Mouse (Mus musculus) gastrocnemius, adult 2 months (tissue): ENCODE measurements around the gene Nme4. TPM values are rescaled to one million over a fixed set of nuclear protein-coding genes. Genes with fewer than 3 reads are reported as not detected.

Experiments used
- DNase-seq: peaks from one replicate; pipeline ENCODE4 v3.0.0; 2022
- H3K27ac ChIP-seq: fragments of 200-600 bp; 2 replicates; pipeline ENCODE4 v1.8.1; 2022; ENCODE audit warnings: mild to moderate bottlenecking
- H3K4me3 ChIP-seq: fragments of 200-600 bp; 2 replicates; pipeline ENCODE4 v1.8.1; 2022; ENCODE audit warnings: mild to moderate bottlenecking, moderate library complexity
- CTCF ChIP-seq: fragments of 200-600 bp; IDR thresholded peaks from 2 replicates; pipeline ENCODE4 v1.8.1; 2022; ENCODE audit warnings: antibody characterized with exemption, mild to moderate bottlenecking, moderate library complexity
- intact Hi-C: fragments of 180-260 bp; cut with DNase I; formaldehyde crosslinking; loops from one replicate; pipeline ENCODE4 v1.15.1; 2025
- total RNA-seq, 2 experiments: library from RNA; stranded (reverse); gene quantifications; 2 replicates each; pipeline ENCODE4 v1.2.3; 2021

Nme4 gene
- total RNA-seq, 2 experiments from 2014 or later, result 1.6 to 2.5 TPM

DNA sequence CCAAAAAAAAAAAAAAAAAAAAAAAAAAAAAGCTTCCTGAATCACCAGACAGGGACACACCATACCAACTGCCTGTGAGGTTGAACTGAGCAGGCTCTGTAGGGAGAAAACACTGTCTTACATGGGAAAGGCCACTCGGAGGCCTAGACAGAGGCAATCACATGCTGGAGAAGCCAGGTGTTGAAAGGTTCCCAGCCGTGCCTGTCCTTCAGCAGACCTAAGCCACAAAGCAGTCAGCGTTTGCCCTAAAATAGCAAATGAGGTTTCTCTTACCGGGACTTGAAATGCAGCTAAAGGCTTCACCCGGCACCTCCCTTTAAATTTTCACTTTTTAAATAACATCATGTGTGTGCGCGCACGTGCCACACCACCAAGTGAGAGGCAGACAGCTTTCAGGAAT lies 47.3 kb downstream of the Nme4 start:
- intact Hi-C loops, result no loop called here
- no peak overlapping the region for H3K4me3 ChIP-seq
- peak overlapping the region; percentile 77 for H3K27ac ChIP-seq
- no peak for TF ChIP-seq CTCF
- no peak for DNase-seq

DNA sequence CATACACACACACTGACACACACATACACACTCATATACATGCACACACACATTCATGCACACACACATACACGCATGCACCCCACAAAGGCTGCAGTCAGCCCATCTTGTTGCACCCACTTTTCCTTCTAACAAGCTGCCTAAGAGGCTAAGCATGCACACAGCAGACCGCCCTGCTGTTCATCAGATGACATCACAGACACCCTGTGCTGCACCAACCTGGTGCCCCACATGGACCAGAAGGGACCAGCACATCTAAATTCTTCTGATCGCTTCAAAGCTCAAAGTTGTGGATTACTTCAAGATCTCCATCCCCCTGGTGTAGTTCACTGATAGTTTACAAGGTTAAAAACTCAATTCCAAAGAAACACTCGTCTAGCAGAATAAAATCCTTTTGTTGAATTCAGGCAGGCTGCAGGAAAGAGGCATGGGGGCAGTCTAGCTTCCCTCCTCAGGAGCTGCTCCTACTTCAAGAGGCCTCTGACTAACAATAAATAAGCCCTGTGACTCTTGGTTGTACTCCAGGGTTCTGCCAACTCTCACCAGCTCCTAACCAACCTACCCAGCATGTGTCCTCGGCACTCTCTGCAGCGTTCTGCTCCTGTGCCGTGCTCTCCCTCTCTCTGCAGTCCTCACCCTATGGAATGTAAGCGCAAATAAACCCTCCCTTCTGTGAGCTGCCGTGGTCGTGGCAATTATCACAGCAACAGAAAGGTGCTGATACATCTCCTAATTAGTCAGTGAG lies 49.0 kb downstream of the Nme4 start:
- H3K27ac ChIP-seq, result peak overlapping the region; percentile 50
- intact Hi-C loops, result no loop called here
- no peak for DNase-seq
- no peak overlapping the region for H3K4me3 ChIP-seq
- no peak for TF ChIP-seq CTCF

DNA sequence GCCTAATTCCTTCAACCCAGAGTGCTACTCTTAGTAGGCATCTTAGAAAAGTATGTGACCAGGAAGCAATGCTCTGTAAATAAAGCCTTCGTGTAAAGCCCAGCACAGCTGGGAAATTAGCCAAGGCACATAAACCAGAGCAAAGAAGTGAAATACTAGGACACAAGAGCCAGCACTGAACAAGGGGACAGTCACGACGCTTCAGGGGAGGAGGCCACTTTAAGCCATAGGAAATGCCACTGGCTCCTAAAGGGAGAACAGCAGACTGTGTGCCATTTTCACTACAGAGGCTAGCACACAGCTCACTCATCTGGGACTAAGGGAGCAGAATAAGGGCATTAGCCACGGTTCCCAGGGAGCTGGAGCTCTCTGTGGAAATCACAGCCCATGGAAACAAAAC lies 50.1 kb downstream of the Nme4 start:
- peak overlapping the region; percentile 63 for H3K27ac ChIP-seq
- DNase-seq, result no peak
- no peak for TF ChIP-seq CTCF
- H3K4me3 ChIP-seq, result no peak overlapping the region
- intact Hi-C loops, result no loop called here

DNA sequence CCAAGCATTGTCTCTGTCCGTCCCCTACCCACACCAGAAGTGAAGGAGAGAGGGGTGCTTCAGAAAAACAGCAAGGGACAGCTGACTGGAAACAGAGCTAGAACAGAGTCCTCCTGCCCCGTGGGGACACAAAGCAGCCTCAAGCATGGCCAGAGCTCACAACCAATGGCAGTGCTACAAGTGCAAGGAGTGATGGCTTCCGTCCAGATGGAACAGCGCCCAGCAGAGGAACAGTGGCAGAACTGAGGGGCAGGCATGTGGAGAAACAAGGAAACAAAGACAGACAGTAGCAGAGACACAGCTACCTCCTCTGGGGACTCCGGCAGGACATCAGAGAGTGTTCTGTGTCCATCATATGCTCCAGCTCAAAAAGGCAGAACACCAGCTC lies 52.2 kb downstream of the Nme4 start:
- peak overlapping the region; percentile 77 for H3K27ac ChIP-seq
- H3K4me3 ChIP-seq, result peak overlapping the region; percentile 23
- no peak for TF ChIP-seq CTCF
- DNase-seq, result peak; percentile 72
- intact Hi-C loops, result no loop called here

DNA sequence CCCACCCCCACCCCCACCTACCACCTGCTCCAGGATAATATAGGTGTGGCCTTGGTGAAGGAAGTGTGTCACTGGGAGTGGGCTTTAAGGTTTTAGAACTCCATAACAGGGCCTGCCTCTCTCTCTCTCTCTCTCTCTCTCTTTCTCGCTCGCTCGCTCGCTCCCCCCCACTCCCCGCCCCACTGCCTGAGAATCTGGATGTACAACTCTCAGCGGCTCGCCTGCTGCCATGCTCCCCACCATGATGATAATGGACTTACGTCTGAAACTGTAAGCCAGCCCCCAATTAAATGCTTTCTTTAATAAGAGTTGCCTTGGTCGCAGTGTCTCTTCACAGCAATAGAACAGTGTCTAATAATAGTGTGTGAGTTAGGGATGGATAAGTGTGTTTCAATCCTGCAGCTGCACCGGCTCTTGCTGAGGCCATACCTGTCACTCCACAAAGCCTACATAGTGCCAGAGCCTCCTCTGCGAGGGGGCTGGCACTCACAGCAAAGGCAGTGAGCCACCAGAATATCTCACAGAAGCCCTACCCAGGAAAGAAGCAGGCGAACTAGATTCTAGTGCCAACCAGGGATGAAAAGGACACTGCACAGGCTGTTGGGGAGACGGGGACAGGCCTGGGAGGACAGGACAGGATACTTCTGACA lies 52.7 kb downstream of the Nme4 start:
- intact Hi-C loops, result no loop called here
- peak overlapping the region; percentile 23 for H3K4me3 ChIP-seq
- H3K27ac ChIP-seq, result peak overlapping the region; percentile 77
- no peak for DNase-seq
- no peak for TF ChIP-seq CTCF

Other genes with a start within 250 kb of the Nme4 start
- gene Wdr90, start 234.1 kb downstream of the Nme4 start, total RNA-seq, result 1 to 10 TPM in 1 of 2 experiments, under 1 TPM in 1; 0.66 to 1.0 TPM
- gene Mcrip2, start 226.8 kb downstream of the Nme4 start, total RNA-seq, result 100 to 1,000 TPM in 1 of 2 experiments, 10 to 100 TPM in 1; 85.3 to 117 TPM
- gene Mettl26, start 220.5 kb downstream of the Nme4 start, total RNA-seq, result 10 to 100 TPM; 27.7 to 33.7 TPM
- gene Wfikkn1, start 214.7 kb downstream of the Nme4 start, total RNA-seq, result under 1 TPM; 0.26 to 0.75 TPM
- gene Rab40c, start 175.9 kb downstream of the Nme4 start, total RNA-seq, result 1 to 10 TPM; 8.1 to 9.5 TPM
- gene Pigq, start 150.7 kb downstream of the Nme4 start, total RNA-seq, result 10 to 100 TPM; 21.0 to 28.6 TPM
- not detected for gene Nhlrc4, start 150.6 kb downstream of the Nme4 start, total RNA-seq
- not detected for gene A930017K11Rik, start 143.0 kb downstream of the Nme4 start, total RNA-seq
- gene Capn15, start 109.8 kb downstream of the Nme4 start, total RNA-seq, result 1 to 10 TPM; 6.0 to 9.4 TPM
- 10 to 100 TPM; 76.3 to 92.0 TPM for gene Rab11fip3, start 26.0 kb downstream of the Nme4 start, total RNA-seq
- gene Decr2, start 5.3 kb downstream of the Nme4 start, total RNA-seq, result 1 to 10 TPM; 2.1 to 3.0 TPM
- gene Tmem8, start 17.7 kb upstream of the Nme4 start, total RNA-seq, result under 1 TPM; 0.67 to 0.92 TPM
- 10 to 100 TPM; 54.1 to 73.2 TPM for gene Mrpl28, start 27.9 kb upstream of the Nme4 start, total RNA-seq
- gene Axin1, start 43.1 kb upstream of the Nme4 start, total RNA-seq, result 10 to 100 TPM; 15.9 TPM
- gene Pdia2, start 103.5 kb upstream of the Nme4 start, total RNA-seq, result not detected
- gene Rgs11, start 107.3 kb upstream of the Nme4 start, total RNA-seq, result under 1 TPM; 0.33 to 0.54 TPM
- gene Arhgdig, start 112.2 kb upstream of the Nme4 start, total RNA-seq, result under 1 TPM; 0.53 to 0.64 TPM
- 10 to 100 TPM; 65.6 to 86.0 TPM for gene Fam234a, start 148.6 kb upstream of the Nme4 start, total RNA-seq
- 10 to 100 TPM; 12.6 to 14.5 TPM for gene Luc7l, start 157.3 kb upstream of the Nme4 start, total RNA-seq